Mouse (Mus musculus) limb, embryonic 10.5 days (tissue): Measurements from ENCODE around the gene Smim17. TPM values are rescaled to one million over a fixed set of nuclear protein-coding genes. Genes with fewer than 3 reads are reported as not detected.

ENCODE experiments used
- DNase-seq: peaks from one replicate; pipeline ENCODE4 v3.0.0-alpha.2; 2017; ENCODE audit warnings: low spot score
- H3K27ac ChIP-seq: fragments of 300-500 bp; sonication (generic); 2 replicates; pipeline ENCODE4 v1.5.1; 2016; ENCODE audit warnings: mild to moderate bottlenecking
- H3K27me3 ChIP-seq: fragments of 300-500 bp; sonication (generic); 2 replicates; pipeline ENCODE4 v1.6.1; 2016; ENCODE audit warnings: low read depth, mild to moderate bottlenecking; ENCODE audit not compliant: poor library complexity, severe bottlenecking
- H3K36me3 ChIP-seq: fragments of 300-500 bp; sonication (generic); 2 replicates; pipeline ENCODE4 v1.6.1; 2016; ENCODE audit warnings: mild to moderate bottlenecking, moderate library complexity
- H3K4me1 ChIP-seq: fragments of 300-500 bp; sonication (generic); 2 replicates; pipeline ENCODE4 v1.6.1; 2016
- H3K4me3 ChIP-seq: fragments of 300-500 bp; sonication (generic); 2 replicates; pipeline ENCODE4 v1.5.1; 2016; ENCODE audit warnings: mild to moderate bottlenecking, moderate library complexity
- H3K9me3 ChIP-seq: fragments of 300-500 bp; sonication (generic); replicated peaks from 2 replicates; pipeline ENCODE4 v1.6.1; 2016; ENCODE audit warnings: mild to moderate bottlenecking
- WGBS: fragments of 180-500 bp; shearing (Covaris S2); methylation state at CpG from one replicate; pipeline ENCODE4 v1.1.7; 2016; 5-methylcytosine and 5-hydroxymethylcytosine counted together
- polyA plus RNA-seq: library from polyadenylated mRNA; unstranded; fragments of >200 nt; fragmentation: Nextera tagmentation; extraction: Ambion mirVana; gene quantifications from 2 replicates; pipeline ENCODE4 v1.2.1, GENCODE M21; 2016

Smim17 gene
- polyA plus RNA-seq, 1 experiment from 2014 or later = 0.34 TPM

DNA sequence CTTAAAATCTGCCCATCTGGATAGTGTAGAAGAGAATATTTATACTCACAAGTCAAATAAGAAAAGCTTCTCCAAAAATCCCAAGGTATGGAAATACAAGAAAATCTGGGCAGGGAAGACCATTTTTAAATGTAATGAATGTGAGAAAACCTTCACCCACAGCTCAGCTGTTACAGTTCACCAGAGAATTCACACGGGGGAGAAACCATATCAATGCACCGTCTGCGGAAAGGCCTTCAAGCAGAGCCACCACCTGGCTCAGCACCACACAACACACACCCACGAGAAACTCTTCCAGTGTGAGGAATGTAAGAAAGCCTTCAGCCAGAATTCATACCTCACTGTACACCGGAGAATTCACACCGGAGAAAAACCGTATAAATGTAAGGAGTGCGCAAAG, 20.1 kb upstream of the Smim17 start:
- 85% methylated on average over 8 of the region's 8 CpGs for WGBS
- DNase-seq = no peak
- no peaks in the 10 kb centered on the region for H3K9me3 ChIP-seq
- H3K27me3 ChIP-seq = no peaks in the 10 kb centered on the region
- H3K27ac ChIP-seq = no peak overlapping the region
- H3K36me3 ChIP-seq = no peaks in the 10 kb centered on the region
- H3K4me1 ChIP-seq = peaks cover 10% of the 10 kb centered on the region
- no peak overlapping the region for H3K4me3 ChIP-seq

DNA sequence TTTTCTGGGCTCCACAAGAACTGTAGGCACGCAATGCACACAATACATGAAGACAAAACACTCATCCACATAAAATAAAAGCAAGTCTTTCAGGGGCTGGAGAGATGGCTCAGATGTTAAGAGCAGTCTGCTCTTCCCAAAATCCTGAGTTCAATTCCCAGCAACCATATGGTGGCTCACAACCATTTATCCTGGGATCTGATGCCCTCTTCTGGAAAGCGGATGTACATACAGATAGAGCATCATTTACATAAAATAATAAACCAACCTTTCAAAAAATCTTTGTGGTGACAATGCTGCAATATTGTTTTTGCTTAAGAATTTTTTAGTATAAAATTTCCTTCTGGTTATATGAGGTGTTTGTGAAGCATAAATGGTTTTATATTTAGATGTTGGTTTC, 17.1 kb upstream of the Smim17 start:
- 78% methylated on average over 2 of the region's 2 CpGs for WGBS

DNA sequence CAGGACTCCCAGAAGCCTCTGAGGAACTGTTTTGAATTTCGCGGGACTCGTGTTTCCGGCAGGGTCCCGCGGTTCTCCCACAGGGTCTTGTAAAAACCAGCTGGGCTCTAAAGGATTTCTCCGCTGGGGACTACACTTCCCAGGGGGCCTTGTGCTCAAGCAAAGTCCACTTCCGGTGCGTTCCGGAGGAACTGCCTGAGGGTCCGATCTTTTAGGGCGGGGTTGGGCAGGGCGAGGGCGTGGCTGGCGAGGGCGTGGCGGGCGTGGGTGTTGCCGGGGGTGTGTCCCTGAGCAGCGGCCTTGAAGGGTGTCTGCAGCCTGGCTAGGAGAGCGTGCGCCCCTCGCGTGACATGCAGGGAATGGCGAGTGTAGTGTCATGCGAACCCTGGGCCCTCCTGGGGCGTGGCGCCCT, 15.5 kb upstream of the Smim17 start, which contains the start of gene Zfp28:
Zfp28 (plus strand) TSS at position 252 of the 412 bp plus-strand sequence.
- under 1% methylated on average over 27 of the region's 28 CpGs for WGBS
- Histone ChIP-seq H3K27me3 (no peaks in the 10 kb centered on the region), H3K27ac (peak within 1 kb of the TSS; percentile 80), H3K4me3 (peak within 1 kb of the TSS; percentile 62), H3K9me3 (no peaks in the 10 kb centered on the region), H3K4me1 (peaks cover 14% of the 10 kb centered on the region), H3K36me3 (peaks cover 8% of the 10 kb centered on the region)
- peak; percentile 99 for DNase-seq

More for the DNA sequence above, 17.1 kb upstream of the Smim17 start:
- Histone ChIP-seq H3K4me3 (no peak overlapping the region), H3K27me3 (no peaks in the 10 kb centered on the region), H3K4me1 (peaks cover 14% of the 10 kb centered on the region), H3K9me3 (no peaks in the 10 kb centered on the region), H3K36me3 (no peaks in the 10 kb centered on the region), H3K27ac (no peak overlapping the region)
- DNase-seq = no peak

GRCm38 (mm10) chr7:6384011-6384410, 14.5 kb upstream of the Smim17 start:
- WGBS = 72% methylated on average over 8 of the region's 8 CpGs
- peaks cover 8% of the 10 kb centered on the region for H3K36me3 ChIP-seq
- H3K4me1 ChIP-seq = peaks cover 14% of the 10 kb centered on the region
- H3K27ac ChIP-seq = peak overlapping the region; percentile 80; the same call in 1 of the 2 replicates
- no peaks in the 10 kb centered on the region for H3K27me3 ChIP-seq
- H3K9me3 ChIP-seq = no peaks in the 10 kb centered on the region
- H3K4me3 ChIP-seq = peak overlapping the region; percentile 62
- DNase-seq = no peak

GRCm38 (mm10) chr7:6386995-6387394, 11.5 kb upstream of the Smim17 start:
- no peak overlapping the region for H3K4me3 ChIP-seq
- peaks cover 13% of the 10 kb centered on the region for H3K4me1 ChIP-seq
- peaks cover 34% of the 10 kb centered on the region for H3K36me3 ChIP-seq
- DNase-seq = no peak
- H3K27ac ChIP-seq = no peak overlapping the region
- H3K9me3 ChIP-seq = no peaks in the 10 kb centered on the region
- H3K27me3 ChIP-seq = no peaks in the 10 kb centered on the region
- WGBS = 94% methylated on average over 8 of the region's 8 CpGs

- H3K4me1 ChIP-seq = no peaks in the 10 kb centered on the region
- H3K27ac ChIP-seq = no peak overlapping the region
- no peak for DNase-seq
- H3K27me3 ChIP-seq = no peaks in the 10 kb centered on the region
- no peaks in the 10 kb centered on the region for H3K9me3 ChIP-seq
- H3K36me3 ChIP-seq = peaks cover 54% of the 10 kb centered on the region
- 89% methylated on average over 5 of the region's 5 CpGs for WGBS
- no peak overlapping the region for H3K4me3 ChIP-seq
Measured at GRCm38 (mm10) chr7:6388971-6389370, 9.5 kb upstream of the Smim17 start.

DNA sequence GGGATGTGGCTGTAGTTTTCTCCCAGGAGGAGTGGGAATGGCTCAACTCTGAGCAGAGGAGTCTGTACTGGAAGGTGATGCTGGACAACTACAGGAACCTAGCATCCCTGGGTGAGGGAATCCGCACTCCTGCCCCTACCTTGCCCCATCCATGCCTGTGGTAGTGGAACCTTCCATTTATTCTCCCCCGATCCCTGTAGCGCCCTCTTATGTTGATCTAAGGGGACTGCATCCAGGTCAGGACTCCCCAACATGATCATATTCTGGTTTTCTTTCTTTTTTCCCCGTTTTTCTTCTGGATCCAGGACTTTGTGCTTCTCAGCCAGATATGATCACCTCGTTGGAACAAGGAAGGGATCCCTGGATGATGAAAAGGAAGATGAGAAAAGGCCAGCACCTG, 9.1 kb upstream of the Smim17 start:
- Histone ChIP-seq H3K4me1 (no peaks in the 10 kb centered on the region), H3K27ac (no peak overlapping the region), H3K36me3 (peaks cover 58% of the 10 kb centered on the region), H3K27me3 (no peaks in the 10 kb centered on the region), H3K9me3 (no peaks in the 10 kb centered on the region), H3K4me3 (no peak overlapping the region)
- WGBS = 67% methylated on average over 5 of the region's 5 CpGs
- no peak for DNase-seq

- peak; percentile 97 for DNase-seq
- no peak within 1 kb of the TSS for H3K27ac ChIP-seq
- WGBS = 2% methylated on average over 17 of the region's 17 CpGs
Measured at GRCm38 (mm10) chr7:6410043-6410442, 11.5 kb downstream of the Smim17 start, which contains the start of gene Gm20715. Gene Gm20715 (plus strand): TSS chr7:6410277.

GRCm38 (mm10) chr7:6414626-6415441, 16.3 kb downstream of the Smim17 start:
- Histone ChIP-seq H3K4me1 (no peaks in the 10 kb centered on the region), H3K27ac (no peak overlapping the region), H3K36me3 (no peaks in the 10 kb centered on the region), H3K27me3 (peaks cover 5% of the 10 kb centered on the region; the same call in 1 of the 2 replicates), H3K4me3 (no peak overlapping the region), H3K9me3 (no peaks in the 10 kb centered on the region)
- DNase-seq = no peak
- 7% methylated on average over 21 of the region's 22 CpGs for WGBS

More at GRCm38 (mm10) chr7:6410043-6410442, 11.5 kb downstream of the Smim17 start, which contains the start of gene Gm20715:
- peaks cover 4% of the 10 kb centered on the region; the same call in 1 of the 2 replicates for H3K27me3 ChIP-seq
- no peaks in the 10 kb centered on the region for H3K36me3 ChIP-seq
- H3K4me3 ChIP-seq = no peak within 1 kb of the TSS
- H3K9me3 ChIP-seq = no peaks in the 10 kb centered on the region
- H3K4me1 ChIP-seq = no peaks in the 10 kb centered on the region

GRCm38 (mm10) chr7:6415442-6415787, 16.9 kb downstream of the Smim17 start:
- H3K27ac ChIP-seq = no peak overlapping the region
- peaks cover 5% of the 10 kb centered on the region; the same call in 1 of the 2 replicates for H3K27me3 ChIP-seq
- no peaks in the 10 kb centered on the region for H3K4me1 ChIP-seq
- no peak overlapping the region for H3K4me3 ChIP-seq
- H3K36me3 ChIP-seq = no peaks in the 10 kb centered on the region
- no peak for DNase-seq
- H3K9me3 ChIP-seq = no peaks in the 10 kb centered on the region
- WGBS = 26% methylated on average over 8 of the region's 8 CpGs

DNA sequence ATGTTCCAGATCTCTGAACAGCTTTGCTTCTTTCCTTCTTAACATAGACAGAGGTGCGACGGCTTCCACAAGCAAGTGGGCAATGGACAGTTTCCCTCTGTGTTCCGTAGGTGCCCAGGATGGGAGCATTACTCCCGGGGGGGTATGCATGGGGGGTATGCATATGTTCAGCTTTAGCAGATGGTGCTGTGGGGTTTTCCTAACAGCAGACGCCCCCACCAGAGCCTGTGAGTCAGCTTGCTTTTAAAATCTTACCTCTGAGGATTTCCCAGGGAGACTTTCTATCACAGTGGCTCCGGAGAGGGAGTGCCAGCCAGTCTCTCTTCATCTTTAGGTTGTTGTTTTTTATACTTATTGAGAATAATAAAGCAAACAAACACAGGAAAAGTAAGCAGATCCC, 21.4 kb downstream of the Smim17 start:
- 81% methylated on average over 6 of the region's 6 CpGs for WGBS
- H3K27me3 ChIP-seq = peaks cover 3% of the 10 kb centered on the region; the same call in 1 of the 2 replicates
- no peaks in the 10 kb centered on the region for H3K4me1 ChIP-seq
- H3K36me3 ChIP-seq = no peaks in the 10 kb centered on the region
- no peak overlapping the region for H3K4me3 ChIP-seq
- H3K9me3 ChIP-seq = no peaks in the 10 kb centered on the region
- H3K27ac ChIP-seq = no peak overlapping the region
- DNase-seq = no peak

DNA sequence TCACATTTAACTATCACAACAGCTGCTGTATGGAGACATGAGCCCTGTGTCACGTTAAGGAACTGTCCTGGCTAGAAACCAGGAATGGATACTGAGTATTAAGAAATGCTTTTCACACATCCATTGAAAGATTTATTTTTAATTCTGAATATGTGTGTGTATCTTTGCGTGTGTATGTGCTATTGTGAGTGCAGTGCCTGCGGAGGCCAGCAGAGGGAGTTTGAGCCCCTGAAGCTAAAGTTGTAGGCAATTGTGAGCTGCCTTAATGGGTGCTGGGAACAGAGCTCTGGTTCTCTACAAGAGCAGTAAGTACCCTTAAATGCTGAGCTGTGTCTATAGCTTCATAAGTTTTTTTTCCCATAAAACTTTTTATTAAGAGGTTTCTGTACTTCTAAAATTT, 30.9 kb downstream of the Smim17 start:
- no peaks in the 10 kb centered on the region for H3K4me1 ChIP-seq

DNA sequence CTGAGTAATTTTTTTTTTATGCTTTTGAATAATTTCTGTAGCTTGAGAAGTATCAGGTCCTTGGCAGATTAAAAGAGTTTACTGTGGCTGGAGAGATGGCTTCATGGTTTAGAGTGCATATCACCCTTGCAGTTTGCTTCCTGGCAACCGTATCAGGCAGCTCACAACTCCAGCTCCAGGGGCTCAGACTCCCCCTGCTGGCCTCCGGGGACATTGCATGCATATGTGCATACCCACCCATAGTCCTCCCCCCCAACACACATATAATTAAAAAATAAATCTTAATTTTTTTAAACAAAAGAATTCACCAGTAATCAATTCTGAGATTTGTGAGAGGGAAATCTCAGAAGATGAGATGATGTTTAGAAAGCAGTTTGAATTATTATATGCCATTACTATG, 31.8 kb downstream of the Smim17 start:
- peak; percentile 51 for DNase-seq
- Histone ChIP-seq H3K4me1 (peaks cover 3% of the 10 kb centered on the region), H3K4me3 (no peak overlapping the region), H3K27me3 (no peaks in the 10 kb centered on the region), H3K36me3 (no peaks in the 10 kb centered on the region), H3K27ac (no peak overlapping the region), H3K9me3 (0 out of 2 replicates have a peak, but pooled peaks cover 4% of the 10 kb centered on the region)
- WGBS = 40% methylated on average over 2 of the region's 2 CpGs

More for the DNA sequence above, 30.9 kb downstream of the Smim17 start:
- no peak for DNase-seq
- H3K9me3 ChIP-seq = 0 out of 2 replicates have a peak, but pooled peaks cover 4% of the 10 kb centered on the region
- 90% methylated on average over 3 of the region's 3 CpGs for WGBS
- H3K4me3 ChIP-seq = no peak overlapping the region
- no peak overlapping the region for H3K27ac ChIP-seq
- no peaks in the 10 kb centered on the region for H3K27me3 ChIP-seq
- H3K36me3 ChIP-seq = no peaks in the 10 kb centered on the region
